Mouse (Mus musculus): Measurements from ENCODE around the gene Meis2. TPM values are rescaled to one million over a fixed set of nuclear protein-coding genes. Genes with fewer than 3 reads are reported as not detected.

The Meis2 gene
- polyA plus RNA-seq, 1 experiment, result not detected

DNA sequence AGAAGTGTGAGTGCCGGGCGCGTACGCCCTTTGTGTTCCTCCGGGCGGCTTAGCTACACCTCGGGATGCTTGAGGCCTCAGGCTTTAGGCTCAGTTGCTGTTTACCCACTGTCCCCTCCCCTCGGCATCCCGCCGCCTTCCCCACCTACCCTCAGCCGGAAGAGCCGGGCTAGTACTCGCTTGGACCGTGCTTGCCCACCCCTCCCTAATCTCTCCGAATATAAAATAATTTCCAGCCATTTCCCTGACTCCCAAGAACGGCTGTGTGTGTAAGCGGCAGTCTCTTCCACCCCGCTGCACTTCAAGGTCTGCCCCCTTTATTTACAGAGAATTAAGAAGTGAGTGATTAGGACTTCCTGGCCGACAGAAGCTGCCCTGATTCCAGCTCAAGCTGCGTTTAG lies 3.4 kb downstream of the Meis2 start:
- H3K4me1 ChIP-seq (ENCODE audit: control insufficient read depth, insufficient read depth, low read length), result no peaks in the 10 kb centered on the region; the same call in 1 of the 2 replicates
- H3K27ac ChIP-seq (ENCODE audit: insufficient read depth, low read depth, low read length), result no peak overlapping the region
- TF ChIP-seq CTCF (IDR thresholded peaks at IDR 0.05; ENCODE audit: low read depth, low read length) (no peak), POLR2A (IDR thresholded peaks at IDR 0.05; ENCODE audit: borderline replicate concordance, low read depth, low read length) (no peak)
- peak overlapping the region; percentile 14; the same call in 1 of the 2 replicates for H3K4me3 ChIP-seq (ENCODE audit: insufficient read depth, low read length)

GRCm38 (mm10) chr2:116061401-116062021 lies 4.1 kb downstream of the Meis2 start:
- peak overlapping the region; percentile 16 for H3K4me3 ChIP-seq (ENCODE audit: insufficient read depth, low read length)
- TF ChIP-seq POLR2A (IDR thresholded peaks at IDR 0.05; ENCODE audit: borderline replicate concordance, low read depth, low read length) (no peak), CTCF (IDR thresholded peaks at IDR 0.05; ENCODE audit: low read depth, low read length) (no peak)

DNA sequence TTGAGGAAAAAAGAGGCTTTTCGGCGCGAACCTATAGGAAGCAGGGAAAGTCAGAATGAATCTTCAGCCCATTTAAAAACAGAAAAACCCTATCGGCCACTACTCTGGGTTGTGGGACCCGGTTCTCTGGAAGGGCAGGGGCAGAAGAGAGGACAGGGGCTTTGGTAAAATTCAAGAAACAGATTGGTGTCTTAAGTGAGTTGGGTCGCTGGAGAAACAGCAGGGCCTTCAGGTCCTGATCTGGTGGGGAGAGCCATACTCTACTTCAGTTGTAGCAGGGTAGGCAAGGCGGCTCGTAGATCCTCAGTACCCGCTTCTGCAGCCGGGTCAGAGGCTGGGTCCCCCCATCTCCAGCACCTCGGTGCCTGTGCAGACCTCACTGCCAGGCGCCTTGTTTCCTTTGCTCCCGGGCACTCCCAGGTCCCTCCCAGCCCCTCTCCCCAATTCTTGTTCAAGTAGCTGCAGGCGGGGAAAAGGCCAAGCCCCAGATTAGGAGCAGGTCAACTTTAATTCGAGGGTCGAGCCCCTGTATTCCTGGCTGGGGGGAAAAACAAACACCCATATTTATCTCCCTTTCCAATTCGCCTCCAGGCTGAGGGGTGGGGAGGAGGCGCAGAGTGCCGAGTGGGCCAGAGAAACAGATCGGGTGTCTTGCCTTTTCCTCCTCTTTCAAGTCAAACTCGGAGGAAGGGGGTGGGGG lies 4.8 kb downstream of the Meis2 start:
- no peak overlapping the region for H3K27ac ChIP-seq (ENCODE audit: insufficient read depth, low read depth, low read length)
- TF ChIP-seq CTCF (IDR thresholded peaks at IDR 0.05; ENCODE audit: low read depth, low read length) (no peak), POLR2A (IDR thresholded peaks at IDR 0.05; ENCODE audit: borderline replicate concordance, low read depth, low read length) (no peak)

More at GRCm38 (mm10) chr2:116061401-116062021, 4.1 kb downstream of the Meis2 start:
- Histone ChIP-seq H3K4me1 (ENCODE audit: control insufficient read depth, insufficient read depth, low read length) (no peaks in the 10 kb centered on the region; the same call in 1 of the 2 replicates), H3K27ac (ENCODE audit: insufficient read depth, low read depth, low read length) (no peak overlapping the region)

GRCm38 (mm10) chr2:116060210-116060609 lies 5.4 kb downstream of the Meis2 start:
- TF ChIP-seq POLR2A (IDR thresholded peaks at IDR 0.05; ENCODE audit: borderline replicate concordance, low read depth, low read length) (no peak), CTCF (IDR thresholded peaks at IDR 0.05; ENCODE audit: low read depth, low read length) (no peak)
- H3K4me1 ChIP-seq (ENCODE audit: control insufficient read depth, insufficient read depth, low read length), result no peaks in the 10 kb centered on the region; the same call in 1 of the 2 replicates
- no peak overlapping the region for H3K27ac ChIP-seq (ENCODE audit: insufficient read depth, low read depth, low read length)
- no peak overlapping the region for H3K4me3 ChIP-seq (ENCODE audit: insufficient read depth, low read length)

More for the DNA sequence above, 4.8 kb downstream of the Meis2 start:
- Histone ChIP-seq H3K4me3 (ENCODE audit: insufficient read depth, low read length) (no peak overlapping the region), H3K4me1 (ENCODE audit: control insufficient read depth, insufficient read depth, low read length) (no peaks in the 10 kb centered on the region; the same call in 1 of the 2 replicates)

GRCm38 (mm10) chr2:116059661-116060060 lies 6.0 kb downstream of the Meis2 start:
- H3K4me3 ChIP-seq (ENCODE audit: insufficient read depth, low read length), result no peak overlapping the region
- no peaks in the 10 kb centered on the region; the same call in 1 of the 2 replicates for H3K4me1 ChIP-seq (ENCODE audit: control insufficient read depth, insufficient read depth, low read length)
- no peak overlapping the region for H3K27ac ChIP-seq (ENCODE audit: insufficient read depth, low read depth, low read length)
- TF ChIP-seq CTCF (IDR thresholded peaks at IDR 0.05; ENCODE audit: low read depth, low read length) (no peak), POLR2A (IDR thresholded peaks at IDR 0.05; ENCODE audit: borderline replicate concordance, low read depth, low read length) (no peak)

DNA sequence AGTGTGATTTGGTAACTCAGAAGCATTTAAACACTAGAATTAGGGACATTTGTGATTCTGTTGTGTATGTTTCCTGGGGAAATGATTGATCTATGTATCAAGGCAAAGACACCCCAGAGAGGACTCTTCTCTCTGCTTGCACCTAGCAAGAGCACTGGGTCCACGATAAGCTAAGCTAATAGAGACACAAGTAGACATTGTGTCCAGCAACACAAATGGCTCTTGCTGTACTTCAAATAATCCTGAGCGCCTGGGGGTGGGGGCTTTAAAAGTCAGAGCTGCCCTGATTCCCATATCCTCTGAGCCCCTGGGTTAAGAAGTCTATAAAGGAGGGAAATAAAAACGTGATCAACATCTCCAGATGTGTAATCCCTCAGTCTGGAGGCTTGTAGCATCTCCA lies 6.6 kb downstream of the Meis2 start:
- H3K4me3 ChIP-seq (ENCODE audit: insufficient read depth, low read length), result no peak overlapping the region
- H3K4me1 ChIP-seq (ENCODE audit: control insufficient read depth, insufficient read depth, low read length), result no peaks in the 10 kb centered on the region
- TF ChIP-seq CTCF (IDR thresholded peaks at IDR 0.05; ENCODE audit: low read depth, low read length), result no peak
- H3K27ac ChIP-seq (ENCODE audit: insufficient read depth, low read depth, low read length), result no peak overlapping the region

DNA sequence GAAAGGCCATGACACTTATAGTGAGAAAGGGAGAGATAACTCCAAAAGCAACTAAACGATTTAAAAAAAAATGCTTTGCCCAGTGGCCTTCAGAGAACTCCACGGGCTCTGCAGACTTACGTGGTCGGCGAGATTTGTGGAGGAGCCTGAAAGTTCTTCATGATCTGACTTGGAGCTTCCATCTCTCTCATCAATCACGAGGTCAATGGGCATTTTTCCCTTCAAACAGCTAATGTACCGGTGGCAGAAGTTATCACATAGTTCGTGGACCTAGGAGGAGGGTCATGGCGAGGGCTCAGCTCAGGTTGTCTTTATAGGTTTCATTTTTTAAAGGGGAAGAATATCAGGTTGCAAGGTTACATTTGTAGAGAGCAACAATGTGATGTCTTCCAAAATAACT lies 7.1 kb downstream of the Meis2 start:
- Histone ChIP-seq H3K4me3 (ENCODE audit: insufficient read depth, low read length) (no peak overlapping the region), H3K27ac (ENCODE audit: insufficient read depth, low read depth, low read length) (no peak overlapping the region), H3K4me1 (ENCODE audit: control insufficient read depth, insufficient read depth, low read length) (no peaks in the 10 kb centered on the region)
- no peak for TF ChIP-seq CTCF (IDR thresholded peaks at IDR 0.05; ENCODE audit: low read depth, low read length)
- TF ChIP-seq POLR2A (IDR thresholded peaks at IDR 0.05; ENCODE audit: borderline replicate concordance, low read depth, low read length), result no peak

GRCm38 (mm10) chr2:116056826-116057225 lies 8.8 kb downstream of the Meis2 start:
- Histone ChIP-seq H3K27ac (ENCODE audit: insufficient read depth, low read depth, low read length) (no peak overlapping the region), H3K4me1 (ENCODE audit: control insufficient read depth, insufficient read depth, low read length) (no peaks in the 10 kb centered on the region), H3K4me3 (ENCODE audit: insufficient read depth, low read length) (no peak overlapping the region)
- TF ChIP-seq CTCF (IDR thresholded peaks at IDR 0.05; ENCODE audit: low read depth, low read length) (no peak), POLR2A (IDR thresholded peaks at IDR 0.05; ENCODE audit: borderline replicate concordance, low read depth, low read length) (no peak)

GRCm38 (mm10) chr2:116055686-116056620 lies 9.7 kb downstream of the Meis2 start:
- TF ChIP-seq CTCF (IDR thresholded peaks at IDR 0.05; ENCODE audit: low read depth, low read length) (no peak), POLR2A (IDR thresholded peaks at IDR 0.05; ENCODE audit: borderline replicate concordance, low read depth, low read length) (no peak)
- Histone ChIP-seq H3K27ac (ENCODE audit: insufficient read depth, low read depth, low read length) (no peak overlapping the region), H3K4me1 (ENCODE audit: control insufficient read depth, insufficient read depth, low read length) (no peaks in the 10 kb centered on the region), H3K4me3 (ENCODE audit: insufficient read depth, low read length) (no peak overlapping the region)
